Mouse (Mus musculus) hindbrain, postnatal 0 days (tissue): Measurements from ENCODE around the gene Mpp3. TPM values are rescaled to one million over a fixed set of nuclear protein-coding genes. Genes with fewer than 3 reads are reported as not detected.

ENCODE experiments used
- ATAC-seq: fragments of 200-750 bp; cut with Nextera tagmentation; 2 replicates; pipeline ENCODE4 v1.8.0; 2017; ENCODE audit warnings: mild to moderate bottlenecking, moderate TSS enrichment, moderate library complexity
- DNase-seq: peaks from one replicate; pipeline ENCODE4 v3.0.0-alpha.2; 2015; ENCODE audit warnings: low spot score
- H3K27ac ChIP-seq: fragments of 300-500 bp; sonication (generic); 2 replicates; pipeline ENCODE4 v1.5.1; 2014; ENCODE audit warnings: mild to moderate bottlenecking
- H3K27me3 ChIP-seq: fragments of 300-500 bp; sonication (generic); 2 replicates; pipeline ENCODE4 v1.6.1; 2014; ENCODE audit warnings: low read length, mixed read lengths; ENCODE audit not compliant: insufficient read depth
- H3K36me3 ChIP-seq: fragments of 300-500 bp; sonication (generic); 2 replicates; pipeline ENCODE4 v1.6.1; 2014; ENCODE audit warnings: low read length, mixed read lengths; ENCODE audit not compliant: insufficient read depth
- H3K4me1 ChIP-seq: fragments of 300-500 bp; sonication (generic); 2 replicates; pipeline ENCODE4 v1.6.1; 2014; ENCODE audit warnings: antibody characterized with exemption, low read length, mixed read lengths; ENCODE audit not compliant: insufficient read depth
- H3K4me2 ChIP-seq: fragments of 300-500 bp; sonication (generic); 2 replicates; pipeline ENCODE4 v1.6.1; 2014; ENCODE audit warnings: low read depth, mild to moderate bottlenecking, low read length, moderate library complexity, mixed read lengths
- H3K4me3 ChIP-seq: fragments of 300-500 bp; sonication (generic); 2 replicates; pipeline ENCODE4 v1.5.1; 2014; ENCODE audit warnings: low read length
- H3K9ac ChIP-seq: fragments of 300-500 bp; sonication (generic); replicated peaks from 2 replicates; pipeline ENCODE4 v1.6.1; 2014; ENCODE audit warnings: mild to moderate bottlenecking, low read length, moderate library complexity, mixed read lengths
- H3K9me3 ChIP-seq: fragments of 300-500 bp; sonication (generic); 2 replicates; pipeline ENCODE4 v1.6.1; 2016; ENCODE audit warnings: low read length, mixed read lengths
- CTCF ChIP-seq: IDR thresholded peaks from 2 replicates; pipeline ENCODE4 v1.5.1; 2016; ENCODE audit warnings: antibody characterized with exemption, control low read depth, low read depth
- WGBS: fragments of 180-500 bp; shearing (Covaris S2); extraction: QIAGEN DNeasy Blood & Tissue Kit; methylation state at CpG from one replicate; pipeline ENCODE4 v1.1.7; 2014; 5-methylcytosine and 5-hydroxymethylcytosine counted together
- polyA plus RNA-seq: library from polyadenylated mRNA; unstranded; fragments of >200 nt; fragmentation: Nextera tagmentation; extraction: Ambion mirVana; gene quantifications from 2 replicates; pipeline ENCODE4 v1.2.1, GENCODE M21; 2015
- total RNA-seq: library from RNA; depleted of rRNA; stranded (reverse); fragments of >200 nt; gene quantifications from 2 replicates; pipeline ENCODE4 v1.2.3, GENCODE M21; 2014

The Mpp3 gene
- total and polyA plus RNA-seq, 2 experiments from 2014 or later: 54.1 to 81.3 TPM

GRCm38 (mm10) chr11:102025354-102025753 is 2.9 kb downstream of the Mpp3 start:
- no peak for TF ChIP-seq CTCF
- DNase-seq (no peak), ATAC-seq (no peak)
- peaks cover 4% of the 10 kb centered on the region; the same call in 1 of the 2 replicates for H3K4me1 ChIP-seq
- no peaks in the 10 kb centered on the region for H3K9me3 ChIP-seq
- peak overlapping the region; percentile 79 for H3K4me2 ChIP-seq
- peak overlapping the region; percentile 28; the same call in 1 of the 2 replicates for H3K9ac ChIP-seq
- 30% methylated on average over 7 of the region's 7 CpGs for WGBS
- peak overlapping the region; percentile 68 for H3K4me3 ChIP-seq
- H3K36me3 ChIP-seq: peaks cover 5% of the 10 kb centered on the region
- H3K27ac ChIP-seq: no peak overlapping the region
- no peaks in the 10 kb centered on the region for H3K27me3 ChIP-seq

- ATAC-seq (no peak), DNase-seq (no peak)
- TF ChIP-seq CTCF: no peak
- H3K4me2 ChIP-seq: peak overlapping the region; percentile 79
- peaks cover 4% of the 10 kb centered on the region; the same call in 1 of the 2 replicates for H3K4me1 ChIP-seq
- no peaks in the 10 kb centered on the region for H3K9me3 ChIP-seq
- H3K9ac ChIP-seq: no peak overlapping the region; the same call in 1 of the 2 replicates
- H3K36me3 ChIP-seq: peaks cover 5% of the 10 kb centered on the region
- 83% methylated on average over 4 of the region's 4 CpGs for WGBS
- H3K27ac ChIP-seq: no peak overlapping the region
- H3K27me3 ChIP-seq: no peaks in the 10 kb centered on the region
- peak overlapping the region; percentile 68; the same call in 1 of the 2 replicates for H3K4me3 ChIP-seq
Measured at GRCm38 (mm10) chr11:102024875-102025274, 3.4 kb downstream of the Mpp3 start.

DNA sequence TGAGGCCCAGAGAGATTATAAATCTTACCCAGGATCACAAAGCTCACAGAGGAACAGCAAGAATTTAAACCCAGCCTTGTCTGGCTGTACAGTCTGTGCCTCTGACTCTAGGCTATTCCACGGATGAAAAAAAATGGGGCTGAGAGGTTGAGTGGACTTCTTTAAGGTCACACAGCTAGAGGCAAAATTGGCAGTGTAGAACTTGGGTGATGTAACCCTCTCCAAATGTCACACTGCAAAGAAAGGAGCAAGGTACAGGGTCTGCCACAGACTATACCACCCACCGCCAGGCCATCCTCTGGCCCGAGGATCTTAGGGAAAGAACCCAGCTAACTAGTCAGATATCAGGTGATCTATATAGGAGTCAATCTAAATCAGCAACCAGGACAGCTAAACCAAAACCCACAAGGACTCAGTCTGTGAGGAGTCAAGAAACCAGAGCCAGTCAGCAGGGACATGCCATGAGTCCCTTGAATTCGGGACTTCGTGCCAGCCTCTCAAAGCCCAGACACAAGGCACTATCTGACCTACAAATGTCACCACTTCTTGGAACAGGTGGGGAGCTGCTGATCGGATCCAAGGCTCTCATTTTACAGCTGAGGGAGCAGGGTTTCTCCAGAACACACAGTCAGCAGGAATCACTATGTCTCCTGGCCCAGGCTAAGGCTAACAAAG is 4.0 kb downstream of the Mpp3 start:
- Histone ChIP-seq H3K4me3 (no peak overlapping the region), H3K4me1 (peaks cover 4% of the 10 kb centered on the region; the same call in 1 of the 2 replicates), H3K27ac (no peak overlapping the region), H3K27me3 (no peaks in the 10 kb centered on the region), H3K36me3 (peaks cover 5% of the 10 kb centered on the region), H3K9me3 (no peaks in the 10 kb centered on the region), H3K4me2 (peak overlapping the region; percentile 79), H3K9ac (no peak overlapping the region)
- TF ChIP-seq CTCF: no peak
- ATAC-seq (no peak), DNase-seq (no peak)
- WGBS: 74% methylated on average over 6 of the region's 6 CpGs

DNA sequence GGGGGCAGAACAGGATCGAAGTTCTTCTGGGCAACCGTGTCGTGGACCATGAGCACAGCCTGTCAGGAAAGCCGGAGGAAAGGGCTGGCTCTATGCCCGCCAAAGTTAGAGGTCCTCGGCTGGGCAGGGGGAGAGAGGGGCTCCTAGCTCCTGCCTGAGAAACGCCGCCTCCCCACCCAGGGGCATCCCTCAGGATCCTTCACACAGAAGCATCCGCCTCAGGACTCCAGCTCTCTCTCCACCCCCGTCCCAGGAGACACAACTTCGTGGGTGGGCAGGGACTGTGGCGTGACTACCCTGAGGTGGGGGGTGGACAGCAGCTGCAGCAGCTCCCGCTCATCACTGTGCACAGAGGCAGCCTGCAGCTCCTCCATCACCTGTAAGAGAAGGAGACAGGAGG is 4.9 kb downstream of the Mpp3 start:
- WGBS: 64% methylated on average over 13 of the region's 13 CpGs
- no peak for TF ChIP-seq CTCF

GRCm38 (mm10) chr11:102021196-102021595 is 7.1 kb downstream of the Mpp3 start:
- DNase-seq: no peak
- no peaks in the 10 kb centered on the region for H3K27me3 ChIP-seq
- 69% methylated on average over 5 of the region's 5 CpGs for WGBS
- H3K4me3 ChIP-seq: no peak overlapping the region
- no peaks in the 10 kb centered on the region for H3K4me1 ChIP-seq
- no peak overlapping the region for H3K4me2 ChIP-seq
- peaks cover 5% of the 10 kb centered on the region for H3K36me3 ChIP-seq
- H3K9ac ChIP-seq: no peak overlapping the region
- TF ChIP-seq CTCF: no peak
- ATAC-seq: no peak
- H3K27ac ChIP-seq: no peak overlapping the region
- H3K9me3 ChIP-seq: no peaks in the 10 kb centered on the region

More for the DNA sequence above, 4.9 kb downstream of the Mpp3 start:
- no peak for ATAC-seq
- Histone ChIP-seq H3K9ac (no peak overlapping the region), H3K36me3 (peaks cover 5% of the 10 kb centered on the region), H3K27ac (no peak overlapping the region), H3K4me1 (peaks cover 4% of the 10 kb centered on the region; the same call in 1 of the 2 replicates), H3K4me2 (no peak overlapping the region), H3K27me3 (no peaks in the 10 kb centered on the region), H3K4me3 (no peak overlapping the region), H3K9me3 (no peaks in the 10 kb centered on the region)
- no peak for DNase-seq

DNA sequence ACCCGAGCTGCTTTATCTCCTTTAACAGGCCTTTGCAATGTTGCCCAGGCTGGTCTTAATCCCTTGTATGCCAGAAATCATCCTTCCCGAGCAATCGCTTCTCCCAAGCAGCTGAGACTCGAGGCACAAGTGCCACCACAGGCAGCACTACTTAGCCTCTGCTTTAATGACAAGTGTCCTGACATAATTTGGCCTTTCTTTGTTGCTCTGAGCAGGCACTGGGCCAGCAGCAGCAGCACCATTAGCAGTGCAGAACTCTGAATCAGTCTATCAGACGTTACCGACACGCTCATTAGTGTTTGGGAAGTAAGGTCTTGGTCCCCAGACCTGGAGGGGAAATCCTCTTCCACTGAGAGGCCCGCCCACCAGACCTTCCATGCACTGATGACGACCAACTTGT is 8.5 kb downstream of the Mpp3 start:
- Histone ChIP-seq H3K4me3 (no peak overlapping the region), H3K4me2 (no peak overlapping the region), H3K4me1 (no peaks in the 10 kb centered on the region), H3K36me3 (peaks cover 5% of the 10 kb centered on the region), H3K9me3 (no peaks in the 10 kb centered on the region), H3K27me3 (no peaks in the 10 kb centered on the region), H3K9ac (no peak overlapping the region), H3K27ac (no peak overlapping the region)
- no peak for TF ChIP-seq CTCF
- ATAC-seq (no peak), DNase-seq (no peak)
- WGBS: 46% methylated on average over 9 of the region's 9 CpGs

- Histone ChIP-seq H3K4me1 (no peaks in the 10 kb centered on the region), H3K4me2 (no peak overlapping the region), H3K27ac (no peak overlapping the region), H3K4me3 (no peak overlapping the region), H3K36me3 (0 out of 2 replicates have a peak, but pooled peaks cover 4% of the 10 kb centered on the region), H3K9me3 (no peaks in the 10 kb centered on the region), H3K27me3 (no peaks in the 10 kb centered on the region), H3K9ac (no peak overlapping the region)
- ATAC-seq (no peak), DNase-seq (no peak)
- WGBS: 77% methylated on average over 1 of the region's 1 CpGs
- no peak for TF ChIP-seq CTCF
Measured at GRCm38 (mm10) chr11:102016136-102016535, 12.1 kb downstream of the Mpp3 start.
